Mouse (Mus musculus): Measurements from ENCODE around the gene Flt1. TPM values are rescaled to one million over a fixed set of nuclear protein-coding genes. Genes with fewer than 3 reads are reported as not detected.
"Not testable (repeated sequence)": the region's sequence is repeated elsewhere in the genome, so short reads cannot be mapped to it uniquely, and the experiment has no call there.

Gene Flt1
- total RNA-seq, 2 experiments from 2014 or later = 44.1 to 45.8 TPM

DNA sequence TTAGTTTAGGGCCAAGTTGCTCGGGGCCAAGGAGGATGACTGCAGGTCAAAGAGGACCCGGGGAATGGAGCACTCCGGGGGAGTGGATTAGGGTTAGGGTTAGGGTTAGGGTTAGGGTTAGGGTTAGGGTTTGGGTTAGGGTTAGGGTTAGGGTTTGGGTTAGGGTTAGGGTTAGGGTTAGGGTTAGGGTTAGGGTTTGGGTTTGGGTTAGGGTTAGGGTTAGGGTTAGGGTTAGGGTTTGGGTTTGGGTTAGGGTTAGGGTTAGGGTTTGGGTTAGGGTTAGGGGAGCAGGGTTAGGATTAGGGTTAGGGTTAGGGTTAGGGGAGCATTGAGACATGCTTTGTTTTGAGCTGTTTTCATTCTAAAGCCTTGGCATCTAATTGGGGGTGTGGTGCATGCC, 114.5 kb downstream of the Flt1 start:
- not testable (repeated sequence) for DNase-seq

DNA sequence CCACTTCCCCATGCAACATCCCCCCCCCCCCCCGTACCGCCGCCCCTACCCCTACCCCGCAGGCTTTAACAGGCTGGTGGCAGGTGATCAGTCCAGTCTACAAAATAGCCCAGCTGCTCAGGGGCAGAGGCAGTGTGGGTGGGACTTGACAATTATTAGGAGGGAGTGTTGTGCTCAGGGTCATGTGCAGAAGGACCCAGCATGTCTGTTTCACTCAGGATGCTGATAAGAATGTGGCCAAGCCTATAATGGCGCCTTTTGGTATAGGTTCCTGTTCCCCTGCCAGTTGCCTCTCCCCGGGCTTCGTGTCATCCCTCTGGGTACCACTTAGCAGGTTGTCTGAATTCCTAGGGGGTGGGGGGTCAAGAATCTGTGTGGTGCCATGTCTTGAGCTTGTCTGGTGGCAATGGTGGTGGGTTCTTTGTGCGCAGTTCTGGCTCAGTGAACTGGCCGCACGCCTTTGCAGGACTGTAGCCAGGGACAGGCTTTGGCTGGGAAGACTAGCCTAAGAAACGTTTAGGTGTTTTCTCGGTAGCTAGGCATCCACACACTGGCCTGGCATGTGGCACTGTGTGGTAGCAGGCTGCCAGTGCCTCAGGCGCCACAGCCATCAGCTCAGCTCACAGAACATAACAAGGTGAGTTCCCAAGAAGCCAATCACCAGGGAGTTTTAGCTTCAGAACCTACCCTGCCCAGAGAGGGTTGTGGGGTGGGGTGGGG, 118.4 kb downstream of the Flt1 start:
- DNase-seq = no peak

DNA sequence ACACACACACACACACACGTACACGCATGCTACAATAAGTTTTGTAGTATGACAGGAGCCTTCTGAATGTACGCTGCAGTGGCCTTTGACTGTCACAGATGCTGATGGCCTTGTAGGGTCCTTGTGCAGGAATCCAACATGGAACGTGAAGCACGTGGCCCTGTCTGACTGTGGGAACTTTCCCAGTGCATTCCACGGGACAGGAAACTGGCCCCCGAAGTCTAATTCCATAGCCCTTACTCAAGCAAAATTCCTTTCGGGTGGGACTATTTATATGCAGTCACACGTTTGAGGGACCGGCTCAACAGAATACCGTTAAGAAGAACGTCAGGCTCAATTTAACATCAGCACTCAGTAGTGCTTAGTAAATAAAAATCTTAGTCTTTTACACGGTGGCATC, 119.1 kb downstream of the Flt1 start:
- DNase-seq = peak; percentile 57

DNA sequence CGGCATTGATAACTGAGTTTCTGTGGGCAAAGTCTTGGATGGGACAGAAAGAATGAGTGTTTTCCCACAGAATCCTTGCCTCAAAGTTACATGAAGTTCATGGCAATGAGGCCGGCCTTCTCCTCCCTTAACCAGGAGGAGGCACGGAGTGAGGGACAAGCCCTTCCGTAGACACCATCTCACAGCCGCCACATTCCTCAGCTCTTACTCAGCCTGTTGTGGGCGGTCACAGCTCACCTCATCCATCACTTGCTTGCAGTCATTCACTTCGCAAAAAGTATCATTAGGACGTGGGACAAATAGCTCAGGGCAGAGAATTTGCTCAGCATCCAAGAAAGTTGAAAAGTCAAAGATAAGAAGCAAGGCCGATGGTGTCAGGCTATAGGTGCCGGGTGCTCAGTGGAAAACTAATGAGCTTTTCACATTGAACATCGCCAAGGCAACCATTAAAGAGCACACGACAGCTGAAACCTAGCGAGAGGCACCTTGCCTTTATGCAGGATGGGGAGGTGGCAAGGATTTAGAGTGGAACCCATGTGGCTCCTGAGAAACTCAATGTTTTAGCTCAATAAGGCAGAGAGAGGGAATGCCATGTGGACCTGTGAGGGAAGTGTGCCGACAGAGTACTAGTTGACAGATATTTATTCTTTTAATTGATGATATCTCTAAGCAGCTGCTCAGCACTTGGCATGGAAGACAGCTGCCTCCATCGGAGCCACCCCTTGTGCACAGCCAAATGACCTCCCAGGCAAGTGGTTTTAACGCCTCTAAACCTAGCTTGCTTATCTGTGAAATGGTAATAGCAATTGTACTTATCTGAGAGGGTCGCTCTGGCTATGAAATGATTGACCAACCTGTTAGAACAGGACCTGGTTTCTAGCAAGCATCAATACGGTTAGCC, 124.1 kb downstream of the Flt1 start:
- no peak for DNase-seq

DNA sequence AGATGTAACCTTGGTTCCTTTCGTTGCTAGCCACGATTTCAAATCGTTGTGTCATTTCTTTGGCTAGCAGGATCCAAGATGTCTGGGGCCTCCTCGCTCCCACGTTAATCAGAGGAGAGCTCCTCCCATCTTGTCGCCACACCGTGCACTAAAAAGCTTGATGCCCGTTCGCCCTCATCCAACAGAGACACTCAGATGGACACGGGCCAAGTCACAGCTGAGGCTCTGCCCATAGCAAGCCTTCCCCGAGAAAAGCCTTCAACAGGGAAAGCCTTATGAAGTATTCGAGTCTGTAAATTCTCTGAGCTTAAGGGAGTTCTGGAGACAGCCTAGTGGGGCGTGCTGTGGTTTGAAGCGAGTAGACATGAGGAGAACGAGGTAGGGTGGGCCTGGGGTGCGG, 128.0 kb downstream of the Flt1 start:
- DNase-seq = peak; percentile 14

DNA sequence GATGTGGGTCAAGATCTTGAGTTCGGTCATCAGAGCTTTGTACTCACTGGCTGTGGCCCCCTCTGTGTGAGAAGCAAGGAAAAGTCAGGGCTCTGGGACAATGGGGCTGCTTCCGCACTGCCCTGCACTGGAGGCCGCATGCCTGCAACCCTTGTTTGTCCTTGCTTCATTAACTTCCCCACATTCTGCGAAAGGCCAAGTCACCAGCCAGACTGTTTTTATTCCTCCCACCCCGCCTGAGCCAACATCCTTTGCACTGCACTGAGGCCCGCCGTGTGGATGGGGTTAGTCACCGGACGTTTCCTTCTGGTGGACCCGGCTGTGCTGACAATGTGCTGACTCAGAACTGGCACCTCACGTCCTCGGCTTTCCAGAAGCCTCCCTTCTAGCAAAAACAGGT, 136.0 kb downstream of the Flt1 start:
- peak; percentile 44 for DNase-seq

DNA sequence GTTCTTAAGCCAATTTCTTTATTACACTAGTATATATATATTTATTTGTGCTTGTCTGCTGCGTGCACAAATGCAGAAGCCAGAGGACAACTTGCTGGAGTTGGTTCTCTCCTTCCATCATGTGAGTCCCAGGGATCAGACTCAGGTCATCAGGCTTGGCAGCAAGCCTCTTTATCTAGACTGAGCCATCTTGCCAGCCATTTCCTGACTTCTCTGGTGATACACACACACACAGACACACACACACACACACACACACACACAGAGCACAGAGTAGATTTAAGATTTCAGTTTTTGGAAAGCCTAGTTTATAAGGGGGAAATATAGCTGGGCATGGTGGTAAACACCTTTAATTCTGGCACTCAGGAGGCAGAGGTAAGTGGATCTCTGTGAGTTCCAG, 140.7 kb downstream of the Flt1 start:
- DNase-seq = no peak

DNA sequence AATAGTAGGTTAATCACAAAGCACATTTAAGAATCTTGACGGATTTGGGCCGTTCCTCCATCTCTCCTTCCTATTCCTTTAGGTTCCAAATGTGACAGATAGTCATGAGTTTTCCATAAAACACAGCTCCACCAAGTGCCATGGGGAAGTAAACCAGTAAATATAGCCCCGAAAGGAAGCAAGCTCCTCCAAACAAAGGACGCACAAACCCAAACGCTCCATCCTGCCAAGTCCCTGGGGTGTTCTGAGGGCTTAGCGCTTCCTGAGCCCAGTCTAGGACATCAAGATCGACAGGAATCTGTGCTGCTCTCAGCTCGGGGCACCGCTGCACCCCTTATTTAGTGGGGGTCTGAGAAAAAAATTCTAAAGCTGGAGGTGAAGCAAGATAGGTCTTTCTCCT, 141.2 kb downstream of the Flt1 start:
- peak; percentile 27 for DNase-seq

DNA sequence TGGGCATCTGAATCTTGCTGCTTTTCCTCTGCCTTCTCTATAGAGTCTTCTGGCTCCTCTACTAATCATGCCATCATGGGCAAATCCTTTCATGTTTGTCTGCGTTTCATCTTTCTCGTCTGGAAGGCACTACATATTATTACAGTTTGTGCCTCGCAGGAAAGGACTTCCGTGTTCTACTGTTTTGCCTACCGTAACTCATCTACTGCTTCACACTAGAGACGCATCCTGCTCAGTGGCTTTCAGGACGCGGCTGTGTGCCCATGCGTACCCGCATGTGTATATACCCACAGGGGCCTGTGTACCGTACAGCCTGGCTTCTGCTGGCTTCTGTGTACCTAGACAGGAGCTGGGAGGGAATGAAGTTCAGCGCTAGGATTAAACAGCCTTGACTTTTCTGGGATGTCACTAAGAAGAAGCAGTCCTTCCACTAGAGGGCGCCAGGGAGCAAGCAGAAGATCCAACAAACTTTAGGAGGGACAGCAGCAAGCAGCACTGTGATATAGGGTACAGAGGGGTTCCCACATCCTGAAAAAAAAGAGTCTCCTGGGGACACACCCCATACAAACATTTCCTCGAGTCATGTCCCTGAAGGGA, 142.0 kb downstream of the Flt1 start:
- DNase-seq = peak; percentile 92

DNA sequence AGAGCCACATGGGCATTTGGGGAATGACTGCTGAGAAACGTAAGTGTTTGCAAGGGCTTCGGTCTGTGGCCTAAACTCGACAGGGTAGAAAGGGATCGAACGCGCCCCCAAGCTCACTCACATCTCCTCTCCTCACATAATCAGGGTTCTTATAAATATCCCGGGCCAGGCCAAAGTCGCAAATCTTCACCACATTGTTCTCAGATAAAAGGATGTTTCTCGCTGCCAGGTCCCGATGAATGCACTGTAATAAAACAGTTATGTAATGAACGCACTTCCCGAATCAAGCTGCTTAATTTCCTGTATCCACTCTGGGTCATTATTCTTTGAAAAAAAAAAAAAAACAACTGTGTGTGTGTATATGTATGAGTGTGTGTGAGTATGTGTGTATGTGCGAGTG, 145.6 kb downstream of the Flt1 start:
- DNase-seq = no peak

DNA sequence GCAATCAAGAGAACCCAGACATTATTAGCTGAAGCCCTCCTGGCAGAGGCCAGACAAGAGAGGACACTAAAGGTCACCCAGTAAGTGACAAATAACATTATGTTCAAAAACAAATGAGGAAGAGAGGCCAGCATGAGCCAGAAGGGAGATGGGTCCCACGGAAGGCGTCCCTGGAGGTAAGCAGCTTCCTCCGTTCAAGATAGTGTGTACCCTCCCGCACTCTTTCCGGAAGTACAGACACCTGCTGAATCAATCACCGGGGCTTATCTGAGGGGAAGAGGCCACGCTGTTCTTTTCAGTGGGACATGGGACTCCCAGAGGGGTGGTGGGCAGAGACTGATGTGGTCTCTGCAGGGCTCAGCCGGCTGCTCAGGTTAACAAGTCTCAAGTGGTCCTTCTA, 146.1 kb downstream of the Flt1 start:
- DNase-seq = no peak

DNA sequence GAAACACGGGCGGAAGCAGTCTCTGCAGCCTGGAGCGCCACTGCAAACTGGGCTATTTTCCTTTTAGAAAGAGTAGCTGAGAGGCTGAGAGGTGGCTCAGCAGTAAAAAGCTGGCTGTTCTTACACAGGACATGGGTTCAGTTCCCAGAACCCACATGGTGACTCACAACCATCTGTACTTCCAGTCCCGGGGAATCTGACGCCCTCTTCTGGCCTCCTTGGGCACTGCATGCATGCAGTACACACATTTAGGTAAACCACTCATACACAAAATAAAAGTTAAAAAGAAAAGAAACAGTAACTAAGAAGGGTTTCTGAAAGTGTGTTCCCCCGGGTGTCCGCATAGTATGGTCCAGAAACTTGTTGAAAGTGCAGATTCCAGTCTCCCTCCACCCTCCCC, 146.7 kb downstream of the Flt1 start:
- no peak for DNase-seq

DNA sequence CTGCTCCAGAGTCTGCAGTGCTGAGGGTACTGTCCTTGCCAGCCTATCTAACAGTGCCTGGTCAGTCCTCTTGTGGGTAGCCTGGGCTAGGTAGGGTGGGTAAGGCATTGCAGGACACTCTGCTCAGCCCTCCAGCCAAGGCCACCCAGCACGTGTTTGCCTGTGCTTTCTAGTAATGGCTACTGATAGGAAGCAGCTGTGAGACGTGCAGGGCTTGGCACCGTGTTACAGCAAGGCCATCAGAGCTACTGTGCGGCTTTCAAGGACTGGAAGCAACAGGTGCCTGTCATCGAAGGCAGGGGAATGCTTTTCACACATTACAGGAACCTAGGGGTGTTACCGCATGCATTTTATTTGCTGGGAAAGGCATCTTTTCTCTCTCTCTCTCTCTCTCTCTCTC, 148.8 kb downstream of the Flt1 start:
- peak; percentile 24 for DNase-seq

DNA sequence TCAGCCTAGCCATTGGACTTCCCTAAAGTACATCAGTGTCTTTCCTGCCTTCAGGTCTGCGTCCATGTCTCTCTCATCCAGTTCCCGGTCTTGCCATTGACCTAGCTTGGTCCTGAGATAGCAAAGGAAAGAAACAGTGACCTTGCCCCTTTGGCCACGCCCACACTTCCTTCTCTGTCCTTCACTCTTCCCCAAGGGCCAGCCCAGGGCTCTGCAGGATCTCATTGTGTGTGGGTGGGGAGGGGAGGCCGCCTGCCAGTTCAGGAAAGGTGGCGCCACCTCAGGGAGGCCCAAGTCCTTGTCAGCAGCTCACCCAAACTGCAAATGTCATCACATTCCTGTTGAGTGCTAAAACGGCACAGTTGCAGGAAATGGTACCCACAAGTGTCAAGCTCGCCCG, 151.3 kb downstream of the Flt1 start:
- DNase-seq = peak; percentile 39

DNA sequence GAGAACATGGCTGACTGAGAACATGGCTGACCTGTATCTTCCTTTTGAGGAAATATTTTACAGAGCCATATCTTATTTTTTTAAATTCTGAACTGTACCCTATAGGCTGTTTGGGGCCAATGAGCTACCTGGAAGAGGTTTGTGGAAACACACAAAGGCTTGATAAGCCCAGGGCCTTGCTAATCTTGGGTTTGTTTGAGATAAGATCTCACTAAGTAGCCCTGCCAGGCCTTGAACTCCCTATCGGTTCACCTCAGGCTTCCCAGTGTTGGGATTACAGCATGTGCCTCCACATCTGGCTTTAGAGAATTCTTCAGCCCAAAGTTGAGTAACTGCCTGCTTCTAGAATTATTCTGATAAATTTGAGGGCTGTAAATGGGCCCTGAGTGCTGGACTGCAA, 152.3 kb downstream of the Flt1 start:
- DNase-seq = no peak

DNA sequence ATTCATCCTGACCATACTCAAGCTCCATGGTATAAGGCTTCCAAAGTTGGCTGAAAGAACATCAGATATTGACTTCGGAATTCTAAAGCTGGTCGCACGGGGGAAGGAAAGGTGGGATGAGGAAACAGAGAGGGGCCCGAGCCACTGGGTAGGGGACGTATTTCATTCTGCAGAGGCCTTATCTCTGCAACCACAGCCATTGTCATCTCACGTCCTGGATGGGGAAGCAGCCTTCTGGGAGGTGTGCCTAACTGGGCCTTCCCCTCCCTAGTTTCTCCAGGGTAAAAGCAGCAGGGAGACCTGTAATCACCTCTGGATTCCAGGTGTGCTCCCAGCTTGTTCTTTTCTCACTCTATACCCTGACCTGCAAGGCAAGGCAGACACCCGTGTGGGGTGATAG, 153.1 kb downstream of the Flt1 start:
- no peak for DNase-seq

DNA sequence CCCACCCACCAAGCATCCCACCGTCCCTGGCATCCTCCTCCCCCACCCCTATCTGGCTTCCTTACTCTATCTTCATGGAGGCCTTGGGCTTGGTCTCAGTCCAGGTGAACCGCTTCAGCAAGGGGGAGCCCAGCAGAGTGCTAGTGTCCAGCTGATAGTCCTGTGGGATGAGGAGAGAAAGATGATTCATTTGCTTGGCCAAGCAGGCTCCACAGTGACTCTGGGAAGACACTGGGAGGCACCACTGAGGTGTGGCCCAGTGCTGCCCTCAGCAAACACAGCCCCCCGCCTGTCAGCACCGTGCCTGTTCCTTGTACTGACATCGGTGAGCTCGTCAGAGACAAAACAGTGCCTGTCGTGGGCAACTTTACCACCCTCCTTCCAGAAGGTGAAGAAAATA, 159.5 kb downstream of the Flt1 start:
- no peak for DNase-seq

DNA sequence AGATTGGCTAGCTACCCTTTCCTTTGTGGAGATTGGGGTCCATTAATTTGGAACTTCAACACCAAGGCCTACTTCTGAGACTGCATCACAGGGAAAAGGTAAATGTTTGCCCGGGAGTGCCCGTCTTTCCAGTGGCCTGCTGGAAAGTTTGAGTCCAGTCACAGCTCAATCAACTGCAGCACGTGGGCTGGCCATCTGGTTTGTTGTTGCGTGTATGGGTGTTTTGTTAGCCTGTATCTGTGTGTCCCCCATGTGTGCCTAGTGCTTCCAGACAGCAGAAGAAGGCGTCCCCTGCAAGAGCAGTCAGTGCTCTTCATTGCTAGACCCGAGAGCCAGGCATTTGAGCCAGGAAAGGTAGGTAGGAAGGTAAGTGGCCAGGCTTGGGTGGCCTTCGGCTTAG, 160.4 kb downstream of the Flt1 start:
- DNase-seq = no peak

DNA sequence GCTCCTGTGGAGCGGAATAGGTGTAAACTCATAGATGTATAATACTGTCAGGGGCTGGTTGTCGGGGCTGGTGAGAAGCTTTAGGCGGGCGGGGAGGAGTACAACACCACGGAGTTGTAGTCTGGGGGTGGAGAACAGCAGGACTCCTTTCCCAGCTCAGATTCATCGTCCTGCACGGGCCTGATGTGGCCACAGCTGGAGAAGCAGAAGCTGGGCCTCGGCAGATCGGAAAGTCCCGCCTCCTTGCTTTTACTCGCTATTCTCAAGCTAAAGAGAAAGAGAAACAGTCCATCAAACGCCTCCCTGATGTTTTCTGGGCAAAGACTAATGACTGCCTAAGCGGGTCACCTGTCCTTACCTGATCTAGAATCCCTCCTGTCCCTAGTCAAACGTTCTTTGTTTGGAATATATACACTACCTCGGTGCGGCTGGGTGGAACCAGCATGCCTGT, 161.6 kb downstream of the Flt1 start:
- DNase-seq = peak; percentile 12

DNA sequence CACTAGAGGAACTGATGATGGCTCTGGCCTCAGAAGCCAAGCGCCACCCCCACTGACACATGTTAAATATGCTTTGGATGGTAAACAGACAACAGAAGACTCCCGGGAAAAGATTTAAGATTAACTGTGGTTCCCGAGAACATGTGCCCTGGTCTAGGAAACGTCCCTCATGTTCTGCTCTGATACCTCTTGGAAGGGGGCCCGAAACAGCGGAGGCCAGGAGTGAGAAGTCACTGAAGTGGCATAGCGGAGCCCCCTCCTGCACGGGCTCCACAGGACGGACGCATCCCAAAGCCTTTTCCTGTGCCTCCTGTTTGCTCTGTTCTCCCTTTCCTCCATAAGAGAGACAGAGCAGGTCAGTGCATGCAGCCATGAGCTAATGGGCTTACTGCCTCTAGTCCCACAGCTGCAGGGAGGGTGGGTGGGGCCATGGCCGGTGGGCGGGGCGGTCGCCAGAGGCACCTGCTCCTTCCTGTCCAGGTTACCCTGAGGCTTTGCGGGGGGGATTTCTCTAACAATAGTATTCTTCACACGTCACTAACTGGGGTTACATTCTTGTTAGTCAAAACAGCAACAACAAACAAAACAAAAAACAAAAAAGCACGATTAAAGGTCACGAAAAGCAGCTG, 162.2 kb downstream of the Flt1 start:
- no peak for DNase-seq

DNA sequence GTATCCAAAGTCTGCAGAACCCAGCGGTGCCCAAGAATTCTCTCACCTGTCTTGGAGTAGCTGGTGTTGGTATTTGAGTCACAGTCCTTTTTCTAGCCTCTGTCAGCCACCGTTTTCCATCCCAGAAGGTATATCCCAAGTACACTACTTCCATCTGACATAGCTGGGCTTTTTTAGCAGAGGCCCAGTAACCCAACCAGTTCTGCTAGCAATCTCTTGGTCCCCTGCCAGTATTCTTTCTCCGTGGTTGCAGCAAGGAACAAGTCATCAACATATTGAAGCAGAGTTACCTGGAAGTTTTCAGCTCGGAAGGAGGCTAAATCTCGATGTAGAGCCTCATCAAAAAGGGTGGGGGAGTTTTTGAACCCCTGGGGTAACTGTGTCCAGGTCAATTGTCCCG, 168.2 kb downstream of the Flt1 start:
- DNase-seq = not testable (repeated sequence)

DNA sequence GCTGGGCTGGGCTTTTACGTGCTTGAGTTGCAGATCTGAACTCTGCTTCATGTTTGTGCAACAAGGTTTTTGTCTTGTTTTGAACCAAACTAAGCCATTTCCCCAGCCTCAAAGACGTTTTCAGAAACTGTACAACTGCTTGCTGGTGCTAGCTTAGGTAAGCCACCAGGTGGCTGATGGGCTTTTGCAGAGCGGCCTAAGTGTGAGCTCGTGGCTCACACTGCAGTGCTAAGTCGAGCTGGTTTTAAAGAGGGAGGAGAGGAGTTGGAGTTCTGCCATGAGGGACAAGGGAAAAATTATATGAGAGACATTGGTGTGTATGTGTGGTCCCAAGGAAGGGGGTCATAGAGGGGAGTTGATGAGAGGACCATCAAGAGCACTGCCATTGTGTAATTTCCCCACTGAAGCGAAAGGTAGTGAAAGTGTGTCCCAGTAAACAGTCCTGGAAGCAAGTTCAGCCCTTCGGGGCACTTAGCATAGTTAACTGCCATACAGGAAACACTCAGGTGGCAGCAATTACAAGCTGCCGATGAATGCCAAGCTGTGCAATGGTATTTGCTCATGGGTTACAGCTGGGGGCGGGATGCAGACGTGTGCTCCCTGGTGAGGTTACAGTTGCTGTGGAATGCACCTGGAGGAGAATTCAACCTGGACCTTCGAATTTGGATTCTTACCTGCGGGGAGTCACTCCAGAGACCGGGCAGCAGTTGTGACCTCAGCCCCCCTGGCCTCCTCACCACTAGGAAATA, 173.8 kb downstream of the Flt1 start:
- DNase-seq = no peak

Data from heart, postnatal 4 days (tissue).